Mouse (Mus musculus): ENCODE measurements around the gene Tnpo3.

GRCm38 (mm10) chr6:29636322-29637092 lies 26.8 kb upstream of the Tnpo3 start:
- TF ChIP-seq GATA1 (IDR thresholded peaks at IDR 0.05; ENCODE audit: borderline replicate concordance, low read length) (no peak), FLI1 (IDR thresholded peaks at IDR 0.05; ENCODE audit: low read length) (no peak)

All from megakaryocyte, embryonic 14.5 days (primary cell).